Mouse (Mus musculus): ENCODE data around the gene Gm3252.
"Not testable (repeated sequence)": the region's sequence is repeated elsewhere in the genome, so short reads cannot be mapped to it uniquely, and the experiment has no call there.

The Gm3252 gene

GRCm38 (mm10) chr14:4726038-4726880 lies at the start of gene Gm3252:
TSS of gene Gm3252 (plus strand) at chr14:4726775.
- DNase-seq, result not testable (repeated sequence)

GRCm38 (mm10) chr14:4708938-4709337 lies 17.6 kb upstream of the Gm3252 start, which contains the start of gene Gm7876:
TSS of gene Gm7876 (plus strand) at chr14:4709238.
- not testable (repeated sequence) for DNase-seq

- not testable (repeated sequence) for DNase-seq
Observed at GRCm38 (mm10) chr14:4776037-4776436, 49.5 kb downstream of the Gm3252 start, which contains the start of gene Gm9602. TSS of gene Gm9602 (plus strand) at chr14:4776337.

All from cerebellum, postnatal 36 days (tissue).